ENCODE assay signal across 8 mouse cellular contexts in genomic region chr17:26251886-26252538, GRCm38 (mm10). TPM values are rescaled to one million over a fixed set of nuclear protein-coding genes. Genes with fewer than 3 reads are reported as not detected.
DNase-seq lines count a peak whose midpoint lies in the region; ATAC-seq lines count a peak whose summit lies in the region.

No protein-coding gene starts in this region.

- peaks cover 4% of the 10 kb centered on the region; the same call in 1 of the 2 replicates for H3K4me1 ChIP-seq in heart, embryonic 10.5 days
- peaks cover 13% of the 10 kb centered on the region for H3K4me1 ChIP-seq in forebrain, embryonic 16.5 days (replicated peaks; ENCODE audit: control insufficient read depth, insufficient read depth, low read length)
- peaks cover 12% of the 10 kb centered on the region for H3K4me1 ChIP-seq in liver, embryonic 16.5 days (ENCODE audit: control insufficient read depth, low read depth, low read length)

- DNase-seq in heart, embryonic 10.5 days (ENCODE audit: low spot score) = no peak
- no peak for DNase-seq in heart, adult 9 months (ENCODE audit: low spot score in 2 of 2)
- peak; percentile 47 for DNase-seq in A20 (ENCODE audit: low read depth, low spot score)
- no peak for DNase-seq in Muller cell, postnatal 12 days (ENCODE audit: inconsistent ontology term)
- DNase-seq in urinary bladder, adult 18-20 months (ENCODE audit: low spot score in 2 of 2) = no peak
- no peak for DNase-seq in cerebellum, adult 11 months

- H3K9me3 ChIP-seq in heart, embryonic 10.5 days = no peaks in the 10 kb centered on the region
- H3K9me3 ChIP-seq in forebrain, embryonic 16.5 days (ENCODE audit: control insufficient read depth, low read length) = no peaks in the 10 kb centered on the region
- H3K9me3 ChIP-seq in liver, embryonic 16.5 days (replicated peaks; ENCODE audit: control insufficient read depth, low read length) = no peaks in the 10 kb centered on the region

- peaks cover 19% of the 10 kb centered on the region for H3K36me3 ChIP-seq in heart, embryonic 10.5 days
- H3K36me3 ChIP-seq in forebrain, embryonic 16.5 days (ENCODE audit: control insufficient read depth, insufficient read depth) = peaks cover 7% of the 10 kb centered on the region; the same call in 1 of the 2 replicates
- 0 out of 2 replicates have a peak, but pooled peaks cover 7% of the 10 kb centered on the region for H3K36me3 ChIP-seq in liver, embryonic 16.5 days (ENCODE audit: control insufficient read depth, insufficient read depth)

- H3K4me2 ChIP-seq in forebrain, embryonic 16.5 days (ENCODE audit: low read length) = peak overlapping the region; percentile 67
- peak overlapping the region; percentile 63 for H3K4me2 ChIP-seq in liver, embryonic 16.5 days (ENCODE audit: low read depth, low read length)

- H3K9ac ChIP-seq in forebrain, embryonic 16.5 days (replicated peaks; ENCODE audit: low read depth, low read length) = peak overlapping the region; percentile 94; the same call in 1 of the 2 replicates
- peak overlapping the region; percentile 95 for H3K9ac ChIP-seq in liver, embryonic 16.5 days (ENCODE audit: low read depth, low read length)

- H3K4me3 ChIP-seq in heart, embryonic 10.5 days = peak overlapping the region; percentile 99
- peak overlapping the region; percentile 90 for H3K4me3 ChIP-seq in forebrain, embryonic 16.5 days (replicated peaks; ENCODE audit: low read length)
- peak overlapping the region; percentile 95 for H3K4me3 ChIP-seq in liver, embryonic 16.5 days (ENCODE audit: low read depth, low read length)

- WGBS in heart, embryonic 10.5 days = 49% methylated on average over 4 of the region's 4 CpGs
- WGBS in forebrain, embryonic 16.5 days = 52% methylated on average over 4 of the region's 4 CpGs
- WGBS in liver, embryonic 16.5 days (ENCODE audit: insufficient replicate concordance) = 57% methylated on average over 4 of the region's 4 CpGs

- no peak for ATAC-seq in forebrain, embryonic 16.5 days
- ATAC-seq in liver, embryonic 16.5 days (ENCODE audit: low read depth) = no peak

- no peaks in the 10 kb centered on the region for H3K27me3 ChIP-seq in heart, embryonic 10.5 days (ENCODE audit: insufficient read depth, poor library complexity, severe bottlenecking)
- no peaks in the 10 kb centered on the region for H3K27me3 ChIP-seq in forebrain, embryonic 16.5 days (replicated peaks; ENCODE audit: control insufficient read depth, insufficient read depth, low read length)
- H3K27me3 ChIP-seq in liver, embryonic 16.5 days (ENCODE audit: control insufficient read depth, insufficient read depth, low read depth, low read length) = no peaks in the 10 kb centered on the region

- peak overlapping the region; percentile 100 for H3K27ac ChIP-seq in heart, embryonic 10.5 days
- peak overlapping the region; percentile 98; the same call in 1 of the 2 replicates for H3K27ac ChIP-seq in forebrain, embryonic 16.5 days (ENCODE audit: low read length)
- peak overlapping the region; percentile 97 for H3K27ac ChIP-seq in liver, embryonic 16.5 days (ENCODE audit: low read length)

RNA-seq across cellular contexts. Expression of gene Luc7l, which starts 0.7 kb away (rescaled TPM):
- polyA plus RNA-seq in heart, embryonic 10.5 days (2016; fragmentation: Nextera tagmentation; extraction: Ambion mirVana) = 70.6 and 100 TPM in 2 replicates
- polyA plus RNA-seq in forebrain, embryonic 16.5 days (2015; fragmentation: Nextera tagmentation; extraction: Ambion mirVana) = 123 and 124 TPM in 2 replicates
- polyA plus RNA-seq in liver, embryonic 16.5 days (2015; fragmentation: Nextera tagmentation; extraction: Ambion mirVana) = 25.4 and 26.8 TPM in 2 replicates

RNA-seq across cellular contexts. Expression of gene Fam234a, which starts 8.0 kb away (rescaled TPM):
- polyA plus RNA-seq in heart, embryonic 10.5 days (2016; fragmentation: Nextera tagmentation; extraction: Ambion mirVana) = 36.0 and 42.4 TPM in 2 replicates
- 23.9 and 25.5 TPM in 2 replicates for polyA plus RNA-seq in forebrain, embryonic 16.5 days (2015; fragmentation: Nextera tagmentation; extraction: Ambion mirVana)
- 18.5 and 21.4 TPM in 2 replicates for polyA plus RNA-seq in liver, embryonic 16.5 days (2015; fragmentation: Nextera tagmentation; extraction: Ambion mirVana)

RNA-seq across cellular contexts. Expression of gene Arhgdig, which starts 44.4 kb away (rescaled TPM):
- polyA plus RNA-seq in heart, embryonic 10.5 days (2016; fragmentation: Nextera tagmentation; extraction: Ambion mirVana) = 8.2 and 10.0 TPM in 2 replicates
- polyA plus RNA-seq in forebrain, embryonic 16.5 days (2015; fragmentation: Nextera tagmentation; extraction: Ambion mirVana) = 40.9 and 69.2 TPM in 2 replicates
- polyA plus RNA-seq in liver, embryonic 16.5 days (2015; fragmentation: Nextera tagmentation; extraction: Ambion mirVana) = 3.3 TPM in 2 replicates

RNA-seq across cellular contexts. Expression of gene Rgs11, which starts 49.3 kb away (rescaled TPM):
- 4.2 and 5.3 TPM in 2 replicates for polyA plus RNA-seq in heart, embryonic 10.5 days (2016; fragmentation: Nextera tagmentation; extraction: Ambion mirVana)
- polyA plus RNA-seq in forebrain, embryonic 16.5 days (2015; fragmentation: Nextera tagmentation; extraction: Ambion mirVana) = 5.9 and 9.5 TPM in 2 replicates
- 0.48 and 0.63 TPM in 2 replicates for polyA plus RNA-seq in liver, embryonic 16.5 days (2015; fragmentation: Nextera tagmentation; extraction: Ambion mirVana)

RNA-seq across cellular contexts. Expression of gene Pdia2, which starts 53.1 kb away (rescaled TPM):
- 2.0 and 2.4 TPM in 2 replicates for polyA plus RNA-seq in heart, embryonic 10.5 days (2016; fragmentation: Nextera tagmentation; extraction: Ambion mirVana)
- not detected in 2 replicates for polyA plus RNA-seq in forebrain, embryonic 16.5 days (2015; fragmentation: Nextera tagmentation; extraction: Ambion mirVana)
- 55.6 and 65.1 TPM in 2 replicates for polyA plus RNA-seq in liver, embryonic 16.5 days (2015; fragmentation: Nextera tagmentation; extraction: Ambion mirVana)
